Mouse (Mus musculus): Measurements from ENCODE around the gene Nkrf. TPM values are rescaled to one million over a fixed set of nuclear protein-coding genes. Genes with fewer than 3 reads are reported as not detected.

The Nkrf gene
- polyA plus RNA-seq, 2 experiments, result 1.2 to 2.7 TPM

DNA sequence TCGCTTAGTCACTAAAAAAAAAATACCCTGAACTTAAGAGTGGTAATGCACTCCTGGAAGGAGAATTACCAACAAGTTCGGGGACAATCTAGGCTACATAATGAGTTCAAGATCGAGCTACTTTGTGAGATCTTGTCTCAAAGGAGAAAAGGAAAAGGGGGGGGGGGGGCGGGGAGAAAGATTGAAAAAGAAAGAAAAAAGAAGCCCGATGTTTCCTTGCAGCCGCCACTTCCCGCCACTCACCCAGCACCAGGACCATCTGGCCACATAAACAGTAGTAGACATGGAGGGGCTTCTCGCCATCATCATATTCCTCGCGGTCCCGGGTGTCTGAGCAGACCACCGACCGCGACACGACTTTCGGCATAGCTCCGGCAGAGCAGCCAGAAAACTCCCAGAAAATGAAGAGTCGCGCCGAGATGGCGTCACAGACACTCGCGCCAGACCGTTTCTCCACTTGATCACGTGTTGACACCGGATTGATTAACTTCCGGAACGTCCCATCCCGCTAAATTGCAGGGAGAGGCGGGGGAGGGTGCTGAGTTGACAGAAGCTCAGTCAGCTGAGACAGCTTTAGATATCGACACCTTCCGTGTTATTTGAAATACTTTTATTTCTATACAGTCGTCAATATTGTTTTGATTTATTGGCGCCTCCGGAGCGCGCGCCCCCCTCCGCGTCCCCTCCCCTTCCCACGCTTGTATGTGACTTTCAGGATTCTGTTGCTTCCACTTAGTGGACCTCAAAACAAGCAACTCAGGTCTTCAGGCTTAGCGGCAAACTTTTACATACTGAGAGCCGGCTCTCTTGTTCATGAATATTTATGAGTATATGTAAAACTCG, 38.7 kb downstream of the Nkrf start:
- ATAC-seq (ENCODE audit: insufficient read depth) (peak; percentile 93), DNase-seq (ENCODE audit: low read depth in 3 of 3, low spot score in 3 of 3) (peak; percentile 69 to 73 (median 72))
- Histone ChIP-seq H3K4me1 (replicated peaks; ENCODE audit: control insufficient read depth in 2 of 2, insufficient read depth in 2 of 2, low read length in 1 of 2) (peaks cover 4 to 5% of the 10 kb centered on the region in 2 experiments; a peak in 2 of 4 replicates), H3K27ac (peak overlapping the region; percentile 26), H3K9me3 (ENCODE audit: control insufficient read depth, low read length) (no peaks in the 10 kb centered on the region), H3K4me3 (ENCODE audit: insufficient read depth in 1 of 2, low read depth in 2 of 2, low read length in 2 of 2) (peak overlapping the region; percentile 49 to 89), H3K9ac (replicated peaks) (peak overlapping the region; percentile 36), H3K27me3 (ENCODE audit: control insufficient read depth, insufficient read depth, low read length) (no peaks in the 10 kb centered on the region), H3K4me2 (ENCODE audit: low read depth) (peak overlapping the region; percentile 68), H3K36me3 (replicated peaks; ENCODE audit: control insufficient read depth, insufficient read depth, low read depth) (no peaks in the 10 kb centered on the region)
- no peak; the same call in 1 of the 2 replicates for TF ChIP-seq EP300 (IDR thresholded peaks at IDR 0.05; ENCODE audit: low read depth)
- TF ChIP-seq CTCF (IDR thresholded peaks at IDR 0.05; ENCODE audit: low read depth), result no peak
- WGBS (ENCODE audit: insufficient replicate concordance), result 8% methylated on average over 34 of the region's 44 CpGs

DNA sequence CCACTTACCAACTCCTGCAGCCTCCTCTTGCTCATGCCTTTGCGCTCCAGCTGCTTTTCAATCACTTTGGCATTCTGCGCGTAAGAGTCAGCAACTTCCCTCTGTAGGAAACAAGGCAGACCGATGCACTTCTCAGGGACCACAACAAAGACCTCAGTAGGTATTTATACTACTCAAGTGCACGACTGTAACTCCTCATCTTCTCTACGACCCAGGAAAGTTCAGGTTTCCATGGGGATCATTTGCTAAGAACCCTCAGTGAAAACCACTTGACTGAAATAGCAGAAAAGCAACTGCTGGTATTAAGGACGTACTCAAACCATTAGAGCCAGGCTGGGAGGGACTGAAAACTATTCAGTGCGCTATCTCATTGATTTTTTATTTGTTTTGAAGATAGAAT, 50.1 kb downstream of the Nkrf start:
- ATAC-seq (ENCODE audit: insufficient read depth), result no peak
- TF ChIP-seq CTCF (IDR thresholded peaks at IDR 0.05; ENCODE audit: low read depth) (no peak), EP300 (IDR thresholded peaks at IDR 0.05; ENCODE audit: low read depth) (no peak)
- no peaks in the 10 kb centered on the region for H3K27me3 ChIP-seq (ENCODE audit: control insufficient read depth, insufficient read depth, low read length)
- no peaks in the 10 kb centered on the region for H3K36me3 ChIP-seq (replicated peaks; ENCODE audit: control insufficient read depth, insufficient read depth, low read depth)
- no peak overlapping the region for H3K4me2 ChIP-seq (ENCODE audit: low read depth)
- no peaks in the 10 kb centered on the region for H3K4me1 ChIP-seq (replicated peaks; ENCODE audit: control insufficient read depth in 2 of 2, insufficient read depth in 2 of 2, low read length in 1 of 2)
- H3K27ac ChIP-seq, result no peak overlapping the region
- H3K9ac ChIP-seq (replicated peaks), result no peak overlapping the region
- H3K4me3 ChIP-seq (ENCODE audit: insufficient read depth in 1 of 2, low read depth in 2 of 2, low read length in 2 of 2), result no peak overlapping the region
- WGBS (ENCODE audit: insufficient replicate concordance), result 78% methylated on average over 8 of the region's 8 CpGs
- no peaks in the 10 kb centered on the region for H3K9me3 ChIP-seq (ENCODE audit: control insufficient read depth, low read length)
- no peak for DNase-seq (ENCODE audit: low read depth in 3 of 3, low spot score in 3 of 3)

GRCm38 (mm10) chrX:36847152-36847551, 55.5 kb downstream of the Nkrf start:
- H3K36me3 ChIP-seq (replicated peaks; ENCODE audit: control insufficient read depth, insufficient read depth, low read depth), result no peaks in the 10 kb centered on the region
- DNase-seq (ENCODE audit: low read depth in 3 of 3, low spot score in 3 of 3), result no peak
- H3K27ac ChIP-seq, result no peak overlapping the region
- TF ChIP-seq EP300 (IDR thresholded peaks at IDR 0.05; ENCODE audit: low read depth) (no peak), CTCF (IDR thresholded peaks at IDR 0.05; ENCODE audit: low read depth) (no peak)
- H3K9me3 ChIP-seq (ENCODE audit: control insufficient read depth, low read length), result no peaks in the 10 kb centered on the region
- H3K4me3 ChIP-seq (ENCODE audit: insufficient read depth in 1 of 2, low read depth in 2 of 2, low read length in 2 of 2), result no peak overlapping the region
- no peaks in the 10 kb centered on the region for H3K4me1 ChIP-seq (replicated peaks; ENCODE audit: control insufficient read depth in 2 of 2, insufficient read depth in 2 of 2, low read length in 1 of 2)
- no peaks in the 10 kb centered on the region for H3K27me3 ChIP-seq (ENCODE audit: control insufficient read depth, insufficient read depth, low read length)
- ATAC-seq (ENCODE audit: insufficient read depth), result no peak
- 65% methylated on average over 1 of the region's 1 CpGs for WGBS (ENCODE audit: insufficient replicate concordance)
- H3K4me2 ChIP-seq (ENCODE audit: low read depth), result no peak overlapping the region
- no peak overlapping the region for H3K9ac ChIP-seq (replicated peaks)

DNA sequence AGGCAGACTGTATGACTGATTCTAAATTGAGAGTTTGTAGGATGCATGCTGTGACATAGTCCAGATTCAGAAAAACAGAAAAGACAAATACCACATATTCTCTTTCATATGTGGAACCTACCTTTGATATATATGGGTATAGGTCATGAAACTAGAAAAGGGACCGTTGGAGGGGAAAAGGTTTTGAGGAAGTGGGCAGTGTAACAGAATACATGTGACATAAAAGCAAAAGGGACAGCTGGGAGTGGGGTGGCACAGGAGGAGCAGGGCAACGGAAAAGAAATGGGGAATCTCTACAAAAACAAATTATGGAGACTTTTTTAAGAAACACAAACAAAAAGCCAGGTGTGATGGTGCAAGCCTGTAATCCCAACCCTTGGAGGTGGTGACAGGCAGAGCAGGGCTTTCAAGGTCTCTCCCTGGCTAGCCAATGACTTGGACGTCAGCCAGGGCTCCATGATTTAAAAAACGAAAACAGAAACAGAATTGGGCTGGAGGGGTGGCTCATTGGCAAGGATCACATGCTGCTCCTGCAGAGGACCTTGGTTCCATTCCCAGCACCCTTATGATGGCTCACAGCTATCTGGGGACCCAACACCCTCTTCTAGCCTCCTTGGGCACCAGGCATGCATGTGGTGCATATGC, 59.2 kb downstream of the Nkrf start:
- no peaks in the 10 kb centered on the region for H3K36me3 ChIP-seq (replicated peaks; ENCODE audit: control insufficient read depth, insufficient read depth, low read depth)
- H3K27ac ChIP-seq, result no peak overlapping the region
- H3K27me3 ChIP-seq (ENCODE audit: control insufficient read depth, insufficient read depth, low read length), result no peaks in the 10 kb centered on the region
- H3K4me1 ChIP-seq (replicated peaks; ENCODE audit: control insufficient read depth in 2 of 2, insufficient read depth in 2 of 2, low read length in 1 of 2), result no peaks in the 10 kb centered on the region
- H3K9me3 ChIP-seq (ENCODE audit: control insufficient read depth, low read length), result no peaks in the 10 kb centered on the region
- no peak overlapping the region for H3K9ac ChIP-seq (replicated peaks)
- 35% methylated on average over 4 of the region's 4 CpGs for WGBS (ENCODE audit: insufficient replicate concordance)
- no peak for DNase-seq (ENCODE audit: low read depth in 3 of 3, low spot score in 3 of 3)
- H3K4me2 ChIP-seq (ENCODE audit: low read depth), result no peak overlapping the region
- ATAC-seq (ENCODE audit: insufficient read depth), result no peak
- no peak overlapping the region for H3K4me3 ChIP-seq (ENCODE audit: insufficient read depth in 1 of 2, low read depth in 2 of 2, low read length in 2 of 2)
- TF ChIP-seq CTCF (IDR thresholded peaks at IDR 0.05; ENCODE audit: low read depth), result no peak
- no peak for TF ChIP-seq EP300 (IDR thresholded peaks at IDR 0.05; ENCODE audit: low read depth)

DNA sequence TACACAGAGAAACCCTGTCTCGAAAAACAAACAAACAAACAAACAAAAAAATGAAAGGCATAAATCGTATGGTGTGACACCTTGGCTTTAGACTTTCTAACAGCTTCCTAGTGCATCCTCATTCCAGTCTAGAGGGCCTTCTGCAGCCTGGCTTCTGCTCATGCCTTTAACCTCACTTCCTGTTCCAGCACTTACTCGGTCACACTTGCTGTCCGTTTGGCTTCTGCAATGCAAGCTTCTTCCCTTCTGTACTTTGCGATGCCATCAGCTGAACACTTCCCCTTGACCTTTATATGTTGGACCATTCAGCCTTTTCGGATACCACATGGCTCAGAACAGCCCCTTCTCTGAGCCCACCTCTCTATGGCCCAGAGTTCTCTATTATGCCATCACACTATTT, 61.0 kb downstream of the Nkrf start:
- ATAC-seq (ENCODE audit: insufficient read depth) (no peak), DNase-seq (ENCODE audit: low read depth in 3 of 3, low spot score in 3 of 3) (no peak)
- Histone ChIP-seq H3K4me1 (replicated peaks; ENCODE audit: control insufficient read depth in 2 of 2, insufficient read depth in 2 of 2, low read length in 1 of 2) (peaks cover 0 to 5% of the 10 kb centered on the region in 2 experiments; a peak in 2 of 4 replicates), H3K4me3 (ENCODE audit: insufficient read depth in 1 of 2, low read depth in 2 of 2, low read length in 2 of 2) (no peak overlapping the region), H3K27me3 (ENCODE audit: control insufficient read depth, insufficient read depth, low read length) (no peaks in the 10 kb centered on the region), H3K27ac (no peak overlapping the region), H3K9me3 (ENCODE audit: control insufficient read depth, low read length) (no peaks in the 10 kb centered on the region), H3K4me2 (ENCODE audit: low read depth) (no peak overlapping the region), H3K9ac (replicated peaks) (no peak overlapping the region), H3K36me3 (replicated peaks; ENCODE audit: control insufficient read depth, insufficient read depth, low read depth) (no peaks in the 10 kb centered on the region)
- 53% methylated on average over 6 of the region's 6 CpGs for WGBS (ENCODE audit: insufficient replicate concordance)
- TF ChIP-seq EP300 (IDR thresholded peaks at IDR 0.05; ENCODE audit: low read depth), result no peak
- no peak for TF ChIP-seq CTCF (IDR thresholded peaks at IDR 0.05; ENCODE audit: low read depth)
